Mouse (Mus musculus) right cerebral cortex, adult 18-20 months (tissue): ENCODE results near the gene Ddx20.

Experiments used
- DNase-seq: peaks from one replicate; pipeline ENCODE4 v3.0.0; 2022; ENCODE audit warnings: mixed read lengths

Gene Ddx20

DNA sequence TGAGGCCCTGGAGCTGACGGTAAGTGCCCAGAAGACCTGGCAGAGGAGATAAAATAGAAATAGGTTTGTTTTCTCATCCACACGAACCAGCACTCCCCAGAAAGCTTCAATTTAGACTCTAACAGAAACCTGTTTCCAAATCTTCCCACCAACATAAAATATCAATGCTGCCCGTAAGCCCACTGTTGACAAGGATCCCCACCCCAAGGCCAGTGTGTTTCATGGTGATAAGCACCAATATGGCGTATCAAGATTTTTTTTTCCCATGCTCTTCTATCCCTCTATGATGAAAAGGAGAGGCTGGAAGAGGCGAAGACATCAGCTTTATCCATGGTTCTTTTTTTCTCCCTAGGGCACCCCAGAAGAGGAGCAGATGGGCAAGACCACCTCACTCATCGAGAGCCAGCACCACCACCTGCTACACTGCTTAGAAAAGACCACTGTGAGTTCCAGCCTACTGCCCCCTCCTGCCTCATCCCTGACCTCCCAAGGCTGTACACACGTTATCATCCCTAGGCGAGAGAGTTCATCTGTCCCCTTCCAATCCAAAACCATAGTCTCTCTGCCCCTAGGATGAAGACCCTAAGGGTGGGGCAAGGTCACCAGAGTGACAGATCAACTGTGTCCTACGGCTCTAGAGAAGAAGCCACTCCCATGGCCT is 22.1 kb downstream of the Ddx20 start:
- DNase-seq: no peak

DNA sequence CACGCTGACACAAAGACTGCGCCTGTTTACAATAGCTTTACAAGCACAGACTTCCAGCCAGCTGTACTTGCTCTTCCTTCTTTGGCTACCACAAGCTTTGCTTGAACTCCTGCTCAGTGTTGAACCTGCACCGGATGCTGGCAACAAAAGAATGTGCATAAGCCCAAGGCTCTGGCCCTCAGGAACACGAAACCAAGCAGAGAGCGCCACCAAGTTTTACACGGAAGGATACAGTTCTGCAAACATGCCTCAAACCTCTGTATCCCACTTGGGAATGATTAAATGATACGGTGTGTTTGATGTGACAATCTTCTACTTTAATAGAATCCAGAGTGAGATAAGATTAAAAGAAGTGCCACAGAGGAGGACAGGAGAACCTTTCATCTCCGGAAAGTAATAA is 24.3 kb downstream of the Ddx20 start:
- no peak for DNase-seq

DNA sequence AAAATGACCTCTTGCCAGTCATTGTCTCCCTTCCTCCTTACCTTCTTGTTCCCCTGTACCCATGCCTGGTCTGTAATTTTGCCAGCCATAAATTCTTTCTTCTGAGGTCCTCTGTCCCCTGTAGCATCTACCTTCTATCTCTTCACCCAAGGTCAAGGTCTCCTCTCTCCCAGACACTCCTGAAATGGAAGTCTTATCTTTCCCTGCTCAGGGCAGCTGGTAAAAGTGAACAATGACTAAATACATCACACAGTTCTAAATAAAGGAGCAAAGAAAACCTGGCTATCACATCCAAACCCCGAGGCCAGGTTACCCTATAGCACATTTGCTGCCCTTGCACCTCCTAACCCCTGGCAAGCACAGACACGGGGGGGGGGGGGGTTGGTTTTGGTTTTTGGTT is 26.8 kb downstream of the Ddx20 start:
- no peak for DNase-seq

DNA sequence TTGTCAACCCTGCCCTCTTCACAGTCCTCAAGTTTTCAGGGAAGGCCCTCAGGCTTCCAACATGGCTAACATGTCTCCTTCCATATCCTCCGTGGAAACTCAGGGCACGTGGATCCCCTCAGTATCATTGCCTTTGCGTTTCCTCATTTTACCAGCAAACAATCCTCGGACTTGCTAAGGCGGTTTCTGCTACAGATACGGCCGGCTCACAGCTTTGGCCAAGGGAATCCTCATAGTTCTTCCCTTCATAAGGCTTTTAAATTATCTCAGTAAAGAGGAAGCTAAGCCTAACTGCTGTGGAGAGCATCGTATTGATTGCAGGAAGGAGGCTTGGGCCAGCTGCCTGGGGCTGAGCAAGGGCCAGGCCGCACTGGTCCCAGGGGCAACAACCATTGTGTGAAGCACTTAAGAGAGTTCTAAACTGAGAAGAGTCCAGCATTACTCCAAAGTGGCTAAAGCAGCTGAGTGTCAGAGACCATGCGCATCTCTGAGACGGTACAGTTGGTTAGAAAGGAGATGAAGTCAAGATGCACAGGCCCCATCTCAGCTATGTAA is 32.3 kb downstream of the Ddx20 start:
- no peak for DNase-seq

DNA sequence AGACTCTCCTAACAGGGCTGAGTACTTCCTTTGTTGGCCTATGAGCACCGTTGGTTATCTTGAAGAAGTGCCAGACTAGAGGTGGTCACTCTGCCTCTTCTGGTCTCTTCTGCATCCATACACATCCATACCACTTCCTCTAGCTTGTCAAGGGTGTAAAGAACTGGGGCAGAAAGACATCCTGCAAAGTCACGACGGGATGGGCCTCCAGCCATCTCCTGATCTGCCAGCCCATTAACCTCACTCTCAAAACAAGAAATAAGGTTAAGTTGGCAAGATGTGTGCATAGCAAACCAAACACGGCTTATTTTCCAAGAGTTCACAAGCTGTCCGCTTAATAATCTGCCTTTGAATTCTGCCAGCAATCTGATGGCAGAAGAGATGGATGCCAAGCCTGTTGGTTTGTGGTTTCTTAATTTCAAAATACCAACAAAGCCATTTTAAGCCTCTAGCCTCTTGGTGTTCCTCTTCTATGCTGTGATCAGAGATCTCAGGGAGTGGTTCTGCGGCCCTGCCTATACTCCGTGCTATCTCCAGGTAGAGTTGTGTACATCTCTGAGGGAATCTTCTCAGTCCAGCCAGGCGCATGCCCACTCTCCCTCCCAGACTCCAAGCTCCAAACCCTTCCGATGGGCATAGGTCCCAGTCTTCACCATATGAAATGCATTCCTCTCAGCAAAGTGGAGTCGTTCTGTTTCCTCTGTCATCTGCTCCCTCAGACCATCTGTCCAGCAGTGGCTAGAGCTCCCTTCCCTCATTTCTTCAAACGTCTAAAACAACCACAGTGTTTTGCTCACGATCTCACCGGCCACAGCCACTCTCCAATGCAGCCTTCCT is 33.6 kb downstream of the Ddx20 start:
- DNase-seq: peak; percentile 23

DNA sequence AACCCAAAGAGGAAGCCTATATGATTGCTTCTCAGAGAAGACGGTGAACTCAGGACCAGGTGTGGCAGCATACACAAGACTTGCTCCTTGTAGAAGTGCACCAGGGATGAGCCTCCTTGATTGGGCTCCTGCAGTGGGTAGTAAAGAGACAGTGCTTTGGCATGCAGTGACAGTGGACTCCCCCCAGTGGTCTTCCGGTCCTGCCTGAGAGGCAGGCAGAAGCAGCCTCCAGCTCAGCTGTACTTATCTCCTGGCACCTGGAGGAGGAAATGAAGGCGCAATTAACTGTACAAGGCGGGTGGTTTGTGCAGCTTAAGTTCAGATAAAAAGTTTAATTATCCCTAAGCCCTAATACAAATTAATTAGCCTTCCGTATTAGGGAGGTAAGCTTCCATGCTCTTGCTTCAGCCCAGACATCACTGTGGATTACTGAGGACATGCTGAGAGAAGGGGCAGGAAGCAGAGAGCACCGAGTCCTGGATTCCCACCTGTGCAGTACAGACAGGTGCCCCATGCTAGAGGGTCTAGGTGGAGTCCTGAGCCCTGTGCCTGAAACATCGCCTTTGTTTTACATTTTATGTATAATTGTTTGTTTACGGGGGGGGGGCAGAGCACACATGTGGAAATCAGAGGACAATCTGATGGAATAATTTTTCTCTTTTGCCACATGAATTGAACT is 38.3 kb downstream of the Ddx20 start:
- no peak for DNase-seq

DNA sequence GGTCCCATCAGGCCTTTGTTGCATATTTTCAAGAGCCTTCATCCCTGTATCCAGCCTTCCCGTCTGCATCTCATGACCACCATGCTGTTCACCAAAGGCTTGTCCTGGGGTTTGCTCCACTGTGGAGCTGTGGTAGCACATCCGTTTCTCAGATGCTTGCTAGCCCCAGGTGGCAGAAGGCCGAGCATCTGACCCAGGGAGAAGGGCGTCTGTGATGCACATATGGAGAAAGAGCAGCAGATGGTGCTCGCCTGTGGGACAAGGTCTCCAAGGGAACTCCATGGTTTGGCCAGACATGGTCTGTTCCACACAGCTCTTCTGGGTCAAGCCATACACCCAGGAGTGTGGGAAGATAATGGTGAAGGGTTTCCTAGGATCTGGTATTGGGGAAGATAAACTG is 43.8 kb downstream of the Ddx20 start:
- no peak for DNase-seq

DNA sequence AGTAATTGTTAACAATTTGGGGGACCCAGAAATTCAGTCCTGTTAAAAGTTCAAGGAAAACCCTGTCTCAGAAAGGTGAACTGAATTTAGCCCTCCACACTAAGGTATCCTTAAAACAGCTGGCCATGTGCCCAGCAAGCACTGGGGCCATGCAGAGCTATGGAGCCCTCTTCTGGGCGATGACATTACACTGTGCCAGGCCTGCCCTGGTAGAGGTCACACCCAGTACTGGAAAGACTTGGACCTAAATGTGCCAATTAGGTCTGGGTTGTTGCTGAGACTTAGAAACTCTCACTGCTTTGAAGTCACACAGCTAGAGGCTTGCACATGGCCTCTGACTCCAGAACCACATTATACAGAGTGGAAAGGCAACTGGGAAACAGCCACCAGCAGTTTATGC is 45.2 kb downstream of the Ddx20 start:
- DNase-seq: no peak

DNA sequence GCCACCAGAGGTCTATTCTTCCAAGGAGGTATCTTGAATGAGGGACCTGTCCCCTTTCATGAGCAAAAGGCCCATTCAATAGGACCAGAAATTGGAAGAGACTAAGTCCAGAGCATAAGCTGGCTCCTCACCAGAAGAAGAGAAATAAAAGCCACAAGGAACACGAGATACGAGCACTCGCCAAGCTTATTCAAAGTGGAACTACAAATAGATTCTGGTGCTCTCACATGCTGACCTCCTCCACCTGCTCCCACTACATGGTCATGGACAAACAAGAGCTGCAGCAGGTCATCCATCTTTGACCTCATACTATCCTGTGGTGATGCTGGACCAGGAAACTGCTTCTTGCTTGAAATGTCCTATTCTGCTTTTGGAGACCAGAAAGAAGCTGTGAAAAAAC is 54.4 kb downstream of the Ddx20 start:
- DNase-seq: no peak

DNA sequence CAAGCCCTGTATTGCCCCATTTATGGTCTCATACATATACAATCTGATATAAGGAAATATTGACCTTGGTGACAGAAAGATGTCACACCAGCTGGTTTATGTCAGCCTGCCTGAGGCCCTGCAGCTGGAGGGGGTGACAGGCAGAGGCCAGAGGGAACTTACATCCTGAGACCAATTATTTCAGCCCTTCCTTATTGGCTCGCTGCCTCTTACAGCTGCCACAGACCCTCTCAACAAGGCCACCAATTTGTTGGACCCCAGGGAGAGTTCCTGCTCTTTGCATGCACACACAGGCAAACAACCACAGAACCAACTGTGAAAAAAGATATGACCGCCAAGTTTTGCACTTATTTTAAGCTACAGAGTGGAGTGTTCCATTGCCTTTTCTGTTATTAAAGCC is 55.1 kb downstream of the Ddx20 start:
- no peak for DNase-seq
